Mouse (Mus musculus): ENCODE data around the gene Gpat3. TPM values are rescaled to one million over a fixed set of nuclear protein-coding genes. Genes with fewer than 3 reads are reported as not detected.
A peak's percentile ranks its signal among the peaks of the same experiment; 100 is the strongest.

The Gpat3 gene
- total and polyA plus RNA-seq, 2 experiments = 2.0 to 6.7 TPM

- Histone ChIP-seq H3K4me1 (ENCODE audit: control insufficient read depth, insufficient read depth, low read length) (no peaks in the 10 kb centered on the region), H3K4me3 (ENCODE audit: insufficient read depth, low read depth, low read length) (no peak overlapping the region), H3K79me2 (ENCODE audit: control insufficient read depth, insufficient read depth, low read length) (no peaks in the 10 kb centered on the region), H3K27me3 (ENCODE audit: control insufficient read depth, insufficient read depth, low read length) (no peaks in the 10 kb centered on the region), H3K9ac (ENCODE audit: low read depth, low read length) (no peak overlapping the region), H3K27ac (replicated peaks; ENCODE audit: insufficient read depth, low read depth, low read length) (no peak overlapping the region), H3K36me3 (ENCODE audit: control insufficient read depth, insufficient read depth, low read length) (no peaks in the 10 kb centered on the region)
- DNase-seq (ENCODE audit: extremely low read depth, low read depth, low spot score) = no peak
- no peak for TF ChIP-seq POLR2A (IDR thresholded peaks at IDR 0.05; ENCODE audit: extremely low read depth, insufficient read depth, low read length)
- TF ChIP-seq CTCF (IDR thresholded peaks at IDR 0.05; ENCODE audit: low read depth, low read length) = no peak
- 94% methylated on average over 2 of the region's 2 CpGs for WGBS
Measured at GRCm38 (mm10) chr5:100833841-100834240, 11.7 kb upstream of the Gpat3 start.

- Histone ChIP-seq H3K79me2 (ENCODE audit: control insufficient read depth, insufficient read depth, low read length) (no peaks in the 10 kb centered on the region), H3K4me3 (ENCODE audit: insufficient read depth, low read depth, low read length) (no peak overlapping the region), H3K9ac (ENCODE audit: low read depth, low read length) (no peak overlapping the region), H3K36me3 (ENCODE audit: control insufficient read depth, insufficient read depth, low read length) (no peaks in the 10 kb centered on the region), H3K27me3 (ENCODE audit: control insufficient read depth, insufficient read depth, low read length) (no peaks in the 10 kb centered on the region), H3K4me1 (ENCODE audit: control insufficient read depth, insufficient read depth, low read length) (no peaks in the 10 kb centered on the region), H3K27ac (replicated peaks; ENCODE audit: insufficient read depth, low read depth, low read length) (no peak overlapping the region)
- TF ChIP-seq POLR2A (IDR thresholded peaks at IDR 0.05; ENCODE audit: extremely low read depth, insufficient read depth, low read length) (no peak), CTCF (IDR thresholded peaks at IDR 0.05; ENCODE audit: low read depth, low read length) (no peak)
- DNase-seq (ENCODE audit: extremely low read depth, low read depth, low spot score) = no peak
- 56% methylated on average over 9 of the region's 9 CpGs for WGBS
Measured at GRCm38 (mm10) chr5:100835862-100836538, 9.5 kb upstream of the Gpat3 start.

GRCm38 (mm10) chr5:100837907-100838306 is 7.6 kb upstream of the Gpat3 start:
- DNase-seq (ENCODE audit: extremely low read depth, low read depth, low spot score) = no peak
- 85% methylated on average over 7 of the region's 7 CpGs for WGBS
- H3K4me1 ChIP-seq (ENCODE audit: control insufficient read depth, insufficient read depth, low read length) = no peaks in the 10 kb centered on the region

GRCm38 (mm10) chr5:100844485-100844884 is 1.0 kb upstream of the Gpat3 start:
- Histone ChIP-seq H3K27ac (replicated peaks; ENCODE audit: insufficient read depth, low read depth, low read length) (no peak overlapping the region), H3K9ac (ENCODE audit: low read depth, low read length) (no peak overlapping the region), H3K4me3 (ENCODE audit: insufficient read depth, low read depth, low read length) (no peak overlapping the region), H3K36me3 (ENCODE audit: control insufficient read depth, insufficient read depth, low read length) (no peaks in the 10 kb centered on the region), H3K79me2 (ENCODE audit: control insufficient read depth, insufficient read depth, low read length) (no peaks in the 10 kb centered on the region), H3K27me3 (ENCODE audit: control insufficient read depth, insufficient read depth, low read length) (no peaks in the 10 kb centered on the region), H3K4me1 (ENCODE audit: control insufficient read depth, insufficient read depth, low read length) (peaks cover 4% of the 10 kb centered on the region)
- TF ChIP-seq POLR2A (IDR thresholded peaks at IDR 0.05; ENCODE audit: extremely low read depth, insufficient read depth, low read length) (no peak), CTCF (IDR thresholded peaks at IDR 0.05; ENCODE audit: low read depth, low read length) (no peak)
- no peak for DNase-seq (ENCODE audit: extremely low read depth, low read depth, low spot score)
- WGBS = 77% methylated on average over 3 of the region's 3 CpGs

More at GRCm38 (mm10) chr5:100837907-100838306, 7.6 kb upstream of the Gpat3 start:
- no peaks in the 10 kb centered on the region for H3K36me3 ChIP-seq (ENCODE audit: control insufficient read depth, insufficient read depth, low read length)
- no peak overlapping the region for H3K4me3 ChIP-seq (ENCODE audit: insufficient read depth, low read depth, low read length)
- H3K27ac ChIP-seq (replicated peaks; ENCODE audit: insufficient read depth, low read depth, low read length) = no peak overlapping the region
- H3K27me3 ChIP-seq (ENCODE audit: control insufficient read depth, insufficient read depth, low read length) = no peaks in the 10 kb centered on the region
- no peak overlapping the region for H3K9ac ChIP-seq (ENCODE audit: low read depth, low read length)
- no peaks in the 10 kb centered on the region for H3K79me2 ChIP-seq (ENCODE audit: control insufficient read depth, insufficient read depth, low read length)
- TF ChIP-seq CTCF (IDR thresholded peaks at IDR 0.05; ENCODE audit: low read depth, low read length) (no peak), POLR2A (IDR thresholded peaks at IDR 0.05; ENCODE audit: extremely low read depth, insufficient read depth, low read length) (no peak)

- TF ChIP-seq POLR2A (IDR thresholded peaks at IDR 0.05; ENCODE audit: extremely low read depth, insufficient read depth, low read length) (no peak), CTCF (IDR thresholded peaks at IDR 0.05; ENCODE audit: low read depth, low read length) (no peak)
- Histone ChIP-seq H3K27me3 (ENCODE audit: control insufficient read depth, insufficient read depth, low read length) (no peaks in the 10 kb centered on the region), H3K9ac (ENCODE audit: low read depth, low read length) (peak overlapping the region; percentile 82), H3K4me1 (ENCODE audit: control insufficient read depth, insufficient read depth, low read length) (peaks cover 4% of the 10 kb centered on the region), H3K27ac (replicated peaks; ENCODE audit: insufficient read depth, low read depth, low read length) (peak overlapping the region; percentile 30), H3K36me3 (ENCODE audit: control insufficient read depth, insufficient read depth, low read length) (no peaks in the 10 kb centered on the region), H3K79me2 (ENCODE audit: control insufficient read depth, insufficient read depth, low read length) (no peaks in the 10 kb centered on the region), H3K4me3 (ENCODE audit: insufficient read depth, low read depth, low read length) (peak overlapping the region; percentile 63)
- under 1% methylated on average over 52 of the region's 52 CpGs for WGBS
- DNase-seq (ENCODE audit: extremely low read depth, low read depth, low spot score) = peak; percentile 75
Measured at GRCm38 (mm10) chr5:100845848-100846598, 510 bp downstream of the Gpat3 start.

- Histone ChIP-seq H3K27ac (replicated peaks; ENCODE audit: insufficient read depth, low read depth, low read length) (peak overlapping the region; percentile 30), H3K36me3 (ENCODE audit: control insufficient read depth, insufficient read depth, low read length) (no peaks in the 10 kb centered on the region), H3K79me2 (ENCODE audit: control insufficient read depth, insufficient read depth, low read length) (no peaks in the 10 kb centered on the region), H3K27me3 (ENCODE audit: control insufficient read depth, insufficient read depth, low read length) (no peaks in the 10 kb centered on the region), H3K4me1 (ENCODE audit: control insufficient read depth, insufficient read depth, low read length) (peaks cover 4% of the 10 kb centered on the region), H3K4me3 (ENCODE audit: insufficient read depth, low read depth, low read length) (peak overlapping the region; percentile 63), H3K9ac (ENCODE audit: low read depth, low read length) (peak overlapping the region; percentile 82)
- WGBS = under 1% methylated on average over 22 of the region's 22 CpGs
- TF ChIP-seq POLR2A (IDR thresholded peaks at IDR 0.05; ENCODE audit: extremely low read depth, insufficient read depth, low read length) (no peak), CTCF (IDR thresholded peaks at IDR 0.05; ENCODE audit: low read depth, low read length) (no peak)
- no peak for DNase-seq (ENCODE audit: extremely low read depth, low read depth, low spot score)
Measured at GRCm38 (mm10) chr5:100846599-100846920, 1.0 kb downstream of the Gpat3 start.
